Mouse (Mus musculus): ENCODE measurements around the gene Prmt8. TPM values are rescaled to one million over a fixed set of nuclear protein-coding genes. Genes with fewer than 3 reads are reported as not detected.

Gene Prmt8
- total RNA-seq, 2 experiments from 2014 or later: 63.8 to 66.2 TPM

- DNase-seq: no peak
These were observed 29.4 kb downstream of the Prmt8 start for GRCm38 (mm10) chr6:127739921-127740320.

- DNase-seq: no peak
These were observed 33.9 kb downstream of the Prmt8 start for GRCm38 (mm10) chr6:127735130-127735981.

GRCm38 (mm10) chr6:127723126-127723525 is 46.1 kb downstream of the Prmt8 start:
- no peak for DNase-seq

- DNase-seq: no peak
These were observed 49.4 kb downstream of the Prmt8 start for GRCm38 (mm10) chr6:127719875-127720274.

- DNase-seq: no peak
These were observed 51.8 kb downstream of the Prmt8 start for GRCm38 (mm10) chr6:127717239-127718137.

- DNase-seq: no peak
These were observed 53.8 kb downstream of the Prmt8 start for GRCm38 (mm10) chr6:127715428-127715827.

GRCm38 (mm10) chr6:127714906-127715305 is 54.4 kb downstream of the Prmt8 start:
- DNase-seq: no peak

GRCm38 (mm10) chr6:127708218-127708628 is 61.0 kb downstream of the Prmt8 start:
- DNase-seq: no peak

GRCm38 (mm10) chr6:127701036-127701783 is 68.1 kb downstream of the Prmt8 start:
- no peak for DNase-seq

- no peak for DNase-seq
These were observed 75.6 kb downstream of the Prmt8 start for GRCm38 (mm10) chr6:127693681-127694080.

- peak in 1 of 2 experiments; percentile 32 for DNase-seq
These were observed 77.0 kb downstream of the Prmt8 start for GRCm38 (mm10) chr6:127692298-127692697.

GRCm38 (mm10) chr6:127687181-127687860 is 82.0 kb downstream of the Prmt8 start:
- no peak for DNase-seq

- no peak for DNase-seq
These were observed 84.3 kb downstream of the Prmt8 start for GRCm38 (mm10) chr6:127684981-127685380.

- DNase-seq: no peak
These were observed 85.7 kb downstream of the Prmt8 start for GRCm38 (mm10) chr6:127683561-127683960.

GRCm38 (mm10) chr6:127680784-127681183 is 88.5 kb downstream of the Prmt8 start:
- DNase-seq: no peak

GRCm38 (mm10) chr6:127678998-127679397 is 90.3 kb downstream of the Prmt8 start:
- DNase-seq: no peak

GRCm38 (mm10) chr6:127678320-127678719 is 91.0 kb downstream of the Prmt8 start:
- no peak for DNase-seq

GRCm38 (mm10) chr6:127676866-127677265 is 92.4 kb downstream of the Prmt8 start:
- DNase-seq: no peak

- DNase-seq: no peak
These were observed 97.2 kb downstream of the Prmt8 start for GRCm38 (mm10) chr6:127672071-127672470.

GRCm38 (mm10) chr6:127670031-127670430 is 99.2 kb downstream of the Prmt8 start:
- no peak for DNase-seq

GRCm38 (mm10) chr6:127669313-127669712 is 100.0 kb downstream of the Prmt8 start:
- DNase-seq: peak in 1 of 2 experiments; percentile 17

- no peak for DNase-seq
These were observed 106.0 kb downstream of the Prmt8 start for GRCm38 (mm10) chr6:127663263-127663662.
